Mouse (Mus musculus): ENCODE measurements at regions not wholly inside any gene's neighbourhood (a gene's known extent, or its start where the extent isn't known, plus 50 kb on each side); places are given as distances from the start of the nearest gene placed in this dataset.
A peak's percentile ranks its signal among the peaks of the same experiment; 100 is the strongest.

DNA sequence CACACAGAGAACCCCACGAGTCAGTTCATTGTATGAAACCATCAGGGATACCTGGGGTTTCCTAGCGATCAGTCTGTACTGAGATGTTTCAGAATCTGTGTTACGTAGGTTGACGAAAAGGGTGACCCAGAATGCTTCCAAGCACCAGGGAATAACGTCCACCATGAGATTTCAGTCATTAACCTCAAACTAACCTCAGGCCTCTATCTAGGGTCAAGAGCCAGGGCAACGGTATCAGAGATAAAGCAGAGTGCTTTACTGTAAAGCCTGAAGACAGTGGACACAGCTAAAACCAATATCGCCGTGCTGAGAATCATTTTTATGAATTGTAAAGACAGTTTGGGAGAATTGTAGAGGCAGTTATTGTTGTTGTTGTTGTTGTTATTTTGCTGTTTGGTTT, 52.9 kb upstream of the Errfi1 start:
- peaks cover 26% of the 10 kb centered on the region for H3K4me1 ChIP-seq (ENCODE audit: control insufficient read depth, insufficient read depth, low read length)
- TF ChIP-seq CTCF (IDR thresholded peaks at IDR 0.05; ENCODE audit: borderline replicate concordance, insufficient read depth, low read length) (no peak), POLR2A (IDR thresholded peaks at IDR 0.05; ENCODE audit: low read depth, low read length) (no peak)
- H3K4me3 ChIP-seq (ENCODE audit: insufficient read depth, low read length): no peak overlapping the region
- peak overlapping the region; percentile 73; the same call in 1 of the 2 replicates for H3K27ac ChIP-seq (ENCODE audit: insufficient read depth, low read length)

DNA sequence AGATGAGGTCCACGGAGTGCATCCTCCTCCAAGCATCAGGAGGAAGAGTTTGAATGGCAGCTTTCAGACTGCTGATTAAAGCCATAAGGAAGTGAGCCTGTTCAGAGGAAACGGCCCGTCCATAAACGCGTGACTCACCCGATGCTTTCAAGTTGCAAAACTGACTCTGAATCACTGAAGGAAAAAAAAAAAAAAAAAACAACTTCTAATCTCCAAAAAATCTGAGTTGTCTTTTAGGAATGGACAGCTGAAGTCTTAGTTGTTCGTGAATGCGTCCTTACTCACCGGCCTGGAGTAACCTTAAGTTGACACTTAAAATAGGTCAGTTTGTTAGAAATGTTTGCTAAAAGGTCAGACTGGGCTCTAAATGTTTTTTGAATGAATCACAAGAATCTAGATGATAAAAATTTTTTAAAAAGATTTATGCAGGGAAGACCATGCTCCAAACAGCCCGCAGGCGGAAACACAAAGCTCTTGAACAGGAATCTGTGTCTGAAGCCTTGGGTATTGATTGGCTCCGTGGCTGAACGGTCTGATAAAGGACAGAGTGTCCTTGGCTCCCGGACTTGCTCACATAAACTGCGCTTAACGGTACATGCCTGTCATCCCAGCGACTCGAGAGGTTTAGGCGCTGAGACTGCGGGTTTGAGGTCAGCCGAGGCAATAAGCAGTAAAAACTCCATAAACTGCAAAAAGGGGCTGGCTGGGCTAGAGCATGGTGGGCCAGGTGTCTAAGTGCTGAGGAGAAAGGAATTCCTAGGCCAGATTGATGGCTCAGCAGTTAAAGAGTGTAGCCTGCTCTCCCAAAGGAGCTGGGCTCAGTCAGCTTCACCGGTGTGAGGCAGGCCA, 53.9 kb upstream of the Errfi1 start:
- no peak for TF ChIP-seq CTCF (IDR thresholded peaks at IDR 0.05; ENCODE audit: borderline replicate concordance, insufficient read depth, low read length)
- no peak for TF ChIP-seq POLR2A (IDR thresholded peaks at IDR 0.05; ENCODE audit: low read depth, low read length)
- H3K27ac ChIP-seq (ENCODE audit: insufficient read depth, low read length): peak overlapping the region; percentile 92
- no peak overlapping the region for H3K4me3 ChIP-seq (ENCODE audit: insufficient read depth, low read length)
- H3K4me1 ChIP-seq (ENCODE audit: control insufficient read depth, insufficient read depth, low read length): peaks cover 24% of the 10 kb centered on the region

DNA sequence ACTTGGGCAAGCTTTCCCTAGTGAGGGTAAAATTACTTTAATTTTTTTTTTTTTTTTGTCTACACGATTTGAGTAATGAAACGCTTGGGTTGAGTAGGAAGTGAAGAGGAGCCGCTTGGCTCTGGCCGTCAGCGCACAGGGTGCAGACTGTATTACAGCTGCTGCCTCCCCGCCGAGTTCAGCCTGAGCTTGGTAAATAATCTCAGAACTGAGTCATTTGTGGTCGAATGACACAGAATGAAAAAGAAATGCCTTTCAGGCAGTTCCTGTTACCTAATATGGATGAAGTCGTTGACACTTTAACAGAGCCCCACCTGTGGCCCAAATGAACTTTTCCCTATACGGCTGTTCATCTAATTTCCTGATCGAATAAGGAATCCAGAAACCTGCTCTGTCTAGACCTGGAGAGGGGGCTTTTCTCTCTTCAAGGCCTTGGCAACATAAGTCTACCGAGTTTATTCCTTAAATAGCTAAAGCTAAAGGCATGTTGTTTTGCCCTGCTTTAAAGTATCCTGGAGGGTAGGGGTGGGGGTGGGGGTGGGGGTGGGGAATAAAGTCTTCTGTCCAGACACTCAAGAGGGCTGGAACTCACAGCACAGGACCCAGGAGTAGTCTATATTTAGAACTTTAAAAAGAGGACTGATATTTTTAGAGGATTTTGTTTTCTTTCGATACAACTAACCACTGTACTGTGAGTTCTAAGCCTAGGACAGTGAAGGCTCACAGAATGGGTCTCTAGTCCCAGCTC, 54.8 kb upstream of the Errfi1 start:
- Histone ChIP-seq H3K27ac (ENCODE audit: insufficient read depth, low read length) (peak overlapping the region; percentile 92), H3K4me1 (ENCODE audit: control insufficient read depth, insufficient read depth, low read length) (peaks cover 24% of the 10 kb centered on the region), H3K4me3 (ENCODE audit: insufficient read depth, low read length) (no peak overlapping the region)
- TF ChIP-seq CTCF (IDR thresholded peaks at IDR 0.05; ENCODE audit: borderline replicate concordance, insufficient read depth, low read length) (no peak), POLR2A (IDR thresholded peaks at IDR 0.05; ENCODE audit: low read depth, low read length) (0 out of 2 replicates have a peak, but pooled peaks have one; percentile 5)

DNA sequence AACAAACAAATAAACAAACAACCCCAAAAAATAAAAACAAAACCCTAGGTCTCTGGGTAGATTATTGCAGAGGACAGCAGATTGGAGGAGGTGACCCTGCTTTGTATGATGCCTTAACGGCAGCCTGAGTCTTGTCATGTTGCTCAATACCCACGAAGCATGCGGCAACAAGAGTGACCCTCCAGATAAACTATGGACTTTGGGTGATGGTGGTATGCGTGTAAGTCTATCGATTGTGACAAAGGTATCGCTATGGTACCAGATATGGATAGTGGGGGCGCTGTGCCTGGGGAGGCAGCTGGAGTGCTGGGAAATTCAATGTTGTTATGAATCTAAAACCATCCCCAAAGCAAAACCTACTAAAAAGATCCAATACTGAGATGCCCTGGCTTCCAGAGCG, 55.4 kb upstream of the Errfi1 start:
- TF ChIP-seq CTCF (IDR thresholded peaks at IDR 0.05; ENCODE audit: borderline replicate concordance, insufficient read depth, low read length): no peak
- no peak for TF ChIP-seq POLR2A (IDR thresholded peaks at IDR 0.05; ENCODE audit: low read depth, low read length)
- no peak overlapping the region for H3K4me3 ChIP-seq (ENCODE audit: insufficient read depth, low read length)
- H3K4me1 ChIP-seq (ENCODE audit: control insufficient read depth, insufficient read depth, low read length): peaks cover 21% of the 10 kb centered on the region
- H3K27ac ChIP-seq (ENCODE audit: insufficient read depth, low read length): peak overlapping the region; percentile 92

DNA sequence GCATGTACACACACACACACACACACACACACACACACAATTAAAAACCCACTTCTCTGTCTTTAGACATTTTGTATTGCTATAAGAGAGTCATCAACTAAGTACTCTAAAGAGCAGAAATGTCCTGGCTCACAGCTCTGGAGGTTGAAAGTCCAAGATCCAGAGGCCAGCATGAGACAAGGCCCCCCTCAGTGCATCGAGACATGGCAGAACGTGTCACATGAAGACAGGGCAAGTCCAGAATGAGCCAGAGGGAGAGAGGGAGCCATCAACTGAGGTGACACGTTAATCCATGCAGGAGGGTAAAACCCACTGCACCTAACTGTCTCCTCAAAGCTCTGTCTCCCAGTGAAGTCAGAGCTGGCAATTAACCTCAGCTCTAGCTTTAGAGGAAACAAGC, 56.7 kb upstream of the Errfi1 start:
- no peak overlapping the region for H3K4me3 ChIP-seq (ENCODE audit: insufficient read depth, low read length)
- peaks cover 21% of the 10 kb centered on the region for H3K4me1 ChIP-seq (ENCODE audit: control insufficient read depth, insufficient read depth, low read length)
- H3K27ac ChIP-seq (ENCODE audit: insufficient read depth, low read length): no peak overlapping the region
- TF ChIP-seq CTCF (IDR thresholded peaks at IDR 0.05; ENCODE audit: borderline replicate concordance, insufficient read depth, low read length): no peak
- no peak for TF ChIP-seq POLR2A (IDR thresholded peaks at IDR 0.05; ENCODE audit: low read depth, low read length)

DNA sequence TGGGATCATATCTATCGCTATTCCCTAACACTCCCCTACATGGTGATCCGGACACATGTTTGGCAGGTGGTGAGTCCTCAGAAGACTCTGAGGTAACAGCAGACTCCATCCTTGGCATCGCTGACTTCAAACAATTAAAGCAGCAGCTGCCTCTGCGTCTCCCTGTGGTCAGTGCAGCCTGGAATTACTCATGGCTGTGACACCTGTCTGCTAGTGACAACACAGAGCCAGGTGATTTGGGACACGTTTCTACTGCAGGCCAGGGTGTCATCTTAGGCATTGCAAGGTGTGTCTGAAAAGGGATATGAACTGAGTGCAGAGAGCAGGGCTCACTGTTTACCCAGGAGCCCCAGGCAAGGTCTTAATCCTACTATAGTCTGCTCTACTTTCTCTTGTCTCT, 58.8 kb upstream of the Errfi1 start:
- Histone ChIP-seq H3K4me3 (ENCODE audit: insufficient read depth, low read length) (no peak overlapping the region), H3K4me1 (ENCODE audit: control insufficient read depth, insufficient read depth, low read length) (peaks cover 17% of the 10 kb centered on the region; the same call in 1 of the 2 replicates), H3K27ac (ENCODE audit: insufficient read depth, low read length) (no peak overlapping the region)
- no peak for TF ChIP-seq POLR2A (IDR thresholded peaks at IDR 0.05; ENCODE audit: low read depth, low read length)

DNA sequence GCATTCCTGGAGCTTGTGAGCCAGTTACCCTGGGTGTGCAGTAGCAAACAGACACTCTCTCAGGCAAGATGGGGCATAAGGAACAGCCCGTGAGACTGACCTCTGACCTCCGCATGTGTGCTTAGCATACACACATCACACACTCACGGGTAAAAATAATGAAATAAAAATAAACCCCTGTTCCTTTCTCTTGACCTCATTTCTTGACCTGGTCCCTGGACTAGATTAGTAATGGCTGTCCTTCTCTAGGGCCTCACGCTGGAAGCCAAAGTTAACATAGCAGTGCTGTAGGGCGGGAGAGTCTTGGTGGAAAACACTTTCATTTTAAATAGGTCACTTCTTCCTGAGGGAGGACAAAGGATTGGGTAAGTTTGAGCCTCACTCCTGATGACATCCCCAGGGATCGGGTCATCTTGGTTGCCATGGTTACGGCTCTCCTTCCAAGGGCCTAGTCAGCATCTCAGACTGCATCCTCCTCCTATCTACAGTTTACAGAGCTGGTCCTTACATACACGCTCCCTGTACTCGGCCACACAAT, 59.4 kb upstream of the Errfi1 start:
- H3K4me3 ChIP-seq (ENCODE audit: insufficient read depth, low read length): no peak overlapping the region
- peaks cover 17% of the 10 kb centered on the region; the same call in 1 of the 2 replicates for H3K4me1 ChIP-seq (ENCODE audit: control insufficient read depth, insufficient read depth, low read length)
- TF ChIP-seq POLR2A (IDR thresholded peaks at IDR 0.05; ENCODE audit: low read depth, low read length) (no peak), CTCF (IDR thresholded peaks at IDR 0.05; ENCODE audit: borderline replicate concordance, insufficient read depth, low read length) (no peak)
- H3K27ac ChIP-seq (ENCODE audit: insufficient read depth, low read length): no peak overlapping the region

DNA sequence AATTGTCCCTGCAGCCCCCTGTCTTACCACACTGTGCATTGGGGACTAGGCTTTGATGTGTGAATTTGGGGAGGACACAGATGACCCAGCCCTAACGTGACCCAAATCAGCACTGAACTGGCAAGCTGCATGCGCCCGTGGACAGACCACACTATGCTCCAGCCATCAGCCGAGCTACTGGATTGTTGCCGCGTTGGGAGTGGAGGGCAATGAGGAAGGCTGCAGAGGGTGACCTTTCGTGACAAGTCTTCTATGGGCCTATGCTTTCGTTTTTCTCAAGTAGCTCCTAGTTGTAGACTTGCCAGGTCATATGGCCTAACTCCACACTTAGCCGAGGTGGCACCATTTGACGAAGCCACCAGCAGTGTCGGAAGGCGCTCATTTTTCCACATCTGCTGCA, 60.6 kb upstream of the Errfi1 start:
- peaks cover 16% of the 10 kb centered on the region for H3K4me1 ChIP-seq (ENCODE audit: control insufficient read depth, insufficient read depth, low read length)
- no peak for TF ChIP-seq CTCF (IDR thresholded peaks at IDR 0.05; ENCODE audit: borderline replicate concordance, insufficient read depth, low read length)
- no peak for TF ChIP-seq POLR2A (IDR thresholded peaks at IDR 0.05; ENCODE audit: low read depth, low read length)
- H3K4me3 ChIP-seq (ENCODE audit: insufficient read depth, low read length): no peak overlapping the region
- H3K27ac ChIP-seq (ENCODE audit: insufficient read depth, low read length): no peak overlapping the region

DNA sequence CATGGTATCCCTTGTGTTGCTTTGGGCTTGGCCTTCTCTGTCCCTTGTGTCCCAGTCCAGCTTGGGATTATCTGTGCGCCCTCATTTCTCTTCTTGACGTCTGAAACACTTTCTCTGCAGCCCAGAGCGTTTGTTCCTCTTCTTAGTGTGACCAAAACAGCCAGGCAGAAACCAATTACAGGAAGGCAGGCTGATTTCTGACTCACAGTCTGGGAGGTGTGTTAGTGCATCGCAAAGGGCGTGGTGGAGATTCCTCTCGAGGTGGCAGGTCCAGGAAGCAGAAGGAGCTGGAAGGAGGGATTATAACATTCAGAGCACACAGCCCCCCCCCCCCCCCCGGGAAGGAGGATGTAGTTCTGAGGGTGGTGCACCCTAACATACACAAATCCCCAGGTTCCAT, 64.6 kb upstream of the Errfi1 start:
- TF ChIP-seq POLR2A (IDR thresholded peaks at IDR 0.05; ENCODE audit: low read depth, low read length): no peak
- H3K27ac ChIP-seq (ENCODE audit: insufficient read depth, low read length): no peak overlapping the region
- H3K4me1 ChIP-seq (ENCODE audit: control insufficient read depth, insufficient read depth, low read length): peaks cover 6% of the 10 kb centered on the region
- H3K4me3 ChIP-seq (ENCODE audit: insufficient read depth, low read length): no peak overlapping the region

DNA sequence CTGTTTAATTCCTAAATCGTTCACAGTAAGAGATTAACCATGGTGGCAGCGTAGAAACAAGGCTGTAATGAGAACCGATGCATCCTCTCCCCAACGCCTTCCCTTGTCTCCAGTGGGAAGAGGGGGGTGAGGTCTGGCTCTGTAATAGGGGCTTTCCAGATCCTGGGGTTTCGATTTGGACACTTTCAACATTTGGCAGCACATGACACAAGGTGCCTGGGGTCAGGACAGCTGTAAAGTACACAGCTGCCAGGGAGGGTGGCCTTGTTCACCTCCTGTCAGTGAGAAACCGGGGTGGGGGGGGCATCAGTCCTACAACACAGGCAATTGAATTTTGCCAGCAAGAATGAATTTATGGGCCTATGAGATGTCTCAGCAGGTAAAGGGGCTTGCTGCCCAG, 66.6 kb upstream of the Errfi1 start:
- Histone ChIP-seq H3K4me1 (ENCODE audit: control insufficient read depth, insufficient read depth, low read length) (peaks cover 8% of the 10 kb centered on the region), H3K27ac (ENCODE audit: insufficient read depth, low read length) (no peak overlapping the region), H3K4me3 (ENCODE audit: insufficient read depth, low read length) (no peak overlapping the region)
- no peak for TF ChIP-seq CTCF (IDR thresholded peaks at IDR 0.05; ENCODE audit: borderline replicate concordance, insufficient read depth, low read length)
- TF ChIP-seq POLR2A (IDR thresholded peaks at IDR 0.05; ENCODE audit: low read depth, low read length): no peak
